Mouse (Mus musculus) spleen, postnatal 0 days (tissue): ENCODE measurements around the gene Tas2r106. TPM values are rescaled to one million over a fixed set of nuclear protein-coding genes. Genes with fewer than 3 reads are reported as not detected.

ENCODE experiments used
- polyA plus RNA-seq: library from polyadenylated mRNA; unstranded; fragments of >200 nt; fragmentation: Nextera tagmentation; extraction: Ambion mirVana; gene quantifications from 2 replicates; pipeline ENCODE4 v1.2.1, GENCODE M21; 2015

Tas2r106 gene
- polyA plus RNA-seq = not detected in 2 replicates

GRCm38 (mm10) chr6:131678786-131679185 is at the start of gene Tas2r106:
TSS of gene Tas2r106 (minus strand) at chr6:131678886.

GRCm38 (mm10) chr6:131689963-131690362 is 11.3 kb upstream of the Tas2r106 start, which contains the start of gene Tas2r114:
TSS of gene Tas2r114 (minus strand) at chr6:131690063.

GRCm38 (mm10) chr6:131687395-131687794 is 8.7 kb upstream of the Tas2r106 start, which contains the start of gene Tas2r105:
TSS of gene Tas2r105 (minus strand) at chr6:131687495.

GRCm38 (mm10) chr6:131685644-131686043 is 7.0 kb upstream of the Tas2r106 start, which contains the start of gene Tas2r104:
TSS of gene Tas2r104 (minus strand) at chr6:131685744.

GRCm38 (mm10) chr6:131660049-131660448 is 18.6 kb downstream of the Tas2r106 start, which contains the start of gene Tas2r107:
TSS of gene Tas2r107 (minus strand) at chr6:131660149.

GRCm38 (mm10) chr6:131630812-131631211 is 47.9 kb downstream of the Tas2r106 start, which contains the start of gene Tas2r130:
TSS of gene Tas2r130 (minus strand) at chr6:131630912.

Other genes with a start within 250 kb of the Tas2r106 start
- gene 5430401F13Rik, start 192.5 kb downstream of the Tas2r106 start, polyA plus RNA-seq = not detected in 2 replicates
- not detected in 2 replicates for gene Gm6619, start 192.5 kb downstream of the Tas2r106 start, polyA plus RNA-seq
- not detected in 2 replicates for gene Tas2r130, start 48.0 kb downstream of the Tas2r106 start, polyA plus RNA-seq
- not detected in 2 replicates for gene Tas2r107, start 18.7 kb downstream of the Tas2r106 start, polyA plus RNA-seq
- not detected in 2 replicates for gene Tas2r104, start 6.9 kb upstream of the Tas2r106 start, polyA plus RNA-seq
- gene Tas2r105, start 8.6 kb upstream of the Tas2r106 start, polyA plus RNA-seq = not detected in 2 replicates
- gene Tas2r114, start 11.2 kb upstream of the Tas2r106 start, polyA plus RNA-seq = not detected in 2 replicates